Mouse (Mus musculus) midbrain, embryonic 15.5 days (tissue): Measurements from ENCODE around the gene Cdk14. TPM values are rescaled to one million over a fixed set of nuclear protein-coding genes. Genes with fewer than 3 reads are reported as not detected.
A peak's percentile ranks its signal among the peaks of the same experiment; 100 is the strongest.

ENCODE experiments used
- ATAC-seq: fragments of 200-750 bp; cut with Nextera tagmentation; replicated peaks from 2 replicates; pipeline ENCODE4 v1.8.0; 2017; ENCODE audit warnings: moderate TSS enrichment
- H3K27ac ChIP-seq: fragments of 300-500 bp; sonication (generic); 2 replicates; pipeline ENCODE4 v1.5.1; 2015; ENCODE audit warnings: mild to moderate bottlenecking, inconsistent platforms
- H3K27me3 ChIP-seq: fragments of 300-500 bp; sonication (generic); replicated peaks from 2 replicates; pipeline ENCODE4 v1.6.1; 2015; ENCODE audit warnings: inconsistent platforms
- H3K36me3 ChIP-seq: fragments of 300-500 bp; sonication (generic); replicated peaks from 2 replicates; pipeline ENCODE4 v1.6.1; 2015; ENCODE audit warnings: inconsistent platforms
- H3K4me1 ChIP-seq: fragments of 300-500 bp; sonication (generic); 2 replicates; pipeline ENCODE4 v1.6.1; 2015; ENCODE audit warnings: inconsistent platforms
- H3K4me2 ChIP-seq: fragments of 300-500 bp; sonication (generic); 2 replicates; pipeline ENCODE4 v1.6.1; 2015; ENCODE audit warnings: inconsistent platforms, mild to moderate bottlenecking, moderate library complexity
- H3K4me3 ChIP-seq: fragments of 300-500 bp; sonication (generic); 2 replicates; pipeline ENCODE4 v1.5.1; 2015; ENCODE audit warnings: mild to moderate bottlenecking, inconsistent platforms
- H3K9ac ChIP-seq: fragments of 300-500 bp; sonication (generic); 2 replicates; pipeline ENCODE4 v1.6.1; 2015; ENCODE audit warnings: mild to moderate bottlenecking, inconsistent platforms
- H3K9me3 ChIP-seq: fragments of 300-500 bp; sonication (generic); 2 replicates; pipeline ENCODE4 v1.6.1; 2016; ENCODE audit warnings: inconsistent platforms
- WGBS: fragments of 180-500 bp; shearing (Covaris S2); methylation state at CpG from one replicate; pipeline ENCODE4 v1.1.7; 2015; ENCODE audit warnings: mixed read lengths; 5-methylcytosine and 5-hydroxymethylcytosine counted together
- polyA plus RNA-seq: library from polyadenylated mRNA; unstranded; fragments of >200 nt; fragmentation: Nextera tagmentation; extraction: Ambion mirVana; gene quantifications from 2 replicates; pipeline ENCODE4 v1.2.1, GENCODE M21; 2015

Cdk14 gene
- polyA plus RNA-seq, 1 experiment from 2014 or later: 40.9 TPM

DNA sequence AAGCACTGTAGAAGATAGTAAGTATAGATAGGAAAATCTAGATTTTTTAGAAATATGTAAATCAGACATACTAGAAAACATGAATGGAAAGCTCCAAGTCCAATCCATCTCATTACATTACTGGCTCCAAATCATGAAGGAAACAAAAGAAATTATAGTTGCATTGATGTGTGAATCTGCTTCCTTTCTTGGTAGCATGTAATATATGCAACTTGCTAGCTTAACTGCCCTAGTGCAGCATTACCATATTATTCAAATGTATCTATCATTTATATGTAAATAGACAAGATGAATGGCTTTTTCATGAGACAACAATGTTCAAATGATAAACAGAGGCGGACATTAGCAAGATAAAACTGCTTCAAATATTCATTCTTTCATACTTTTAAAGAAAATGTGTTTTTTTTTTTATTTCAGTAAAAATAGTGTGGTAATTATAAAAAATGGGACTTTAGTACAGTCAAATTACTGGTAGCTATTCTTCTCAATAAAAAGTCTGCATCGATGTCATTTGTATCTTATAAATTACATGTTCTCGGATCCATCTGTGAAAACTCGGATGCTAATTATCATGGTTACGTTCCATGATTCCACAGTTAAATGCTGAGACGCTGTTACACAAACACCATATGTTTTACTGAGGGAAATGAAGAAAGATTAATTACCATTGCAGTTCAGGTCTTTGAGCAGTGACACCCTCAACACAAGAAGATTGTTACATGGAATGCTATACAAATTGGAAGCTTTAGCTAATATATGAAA lies 285.8 kb downstream of the Cdk14 start:
- no peak overlapping the region for H3K4me2 ChIP-seq
- no peak overlapping the region for H3K4me3 ChIP-seq
- H3K36me3 ChIP-seq: no peaks in the 10 kb centered on the region
- H3K9ac ChIP-seq: no peak overlapping the region
- H3K4me1 ChIP-seq: no peaks in the 10 kb centered on the region
- no peaks in the 10 kb centered on the region for H3K27me3 ChIP-seq
- no peak overlapping the region for H3K27ac ChIP-seq
- WGBS: 45% methylated on average over 6 of the region's 6 CpGs
- ATAC-seq: peak; percentile 48; the same call in 1 of the 2 replicates
- H3K9me3 ChIP-seq: no peaks in the 10 kb centered on the region

DNA sequence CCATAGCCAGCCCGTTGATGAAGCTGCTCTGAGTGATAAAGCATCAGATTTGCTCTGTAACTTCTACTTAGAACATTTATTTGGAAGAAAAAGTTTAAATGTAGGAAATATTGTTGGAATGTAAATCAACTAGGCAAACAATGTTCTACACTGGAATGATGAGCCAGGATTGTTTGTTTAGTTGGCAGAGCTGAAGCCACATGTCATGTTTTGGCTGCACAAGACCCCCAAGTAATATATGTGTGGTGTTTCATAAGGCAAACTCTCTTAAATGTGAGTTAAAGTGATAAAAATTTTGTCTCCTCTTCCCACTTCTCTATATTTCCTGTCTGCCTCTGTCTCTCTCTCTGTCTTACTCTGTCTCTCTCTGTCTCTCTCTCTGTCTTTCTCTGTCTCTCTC lies 291.3 kb downstream of the Cdk14 start:
- H3K27me3 ChIP-seq: no peaks in the 10 kb centered on the region
- no peaks in the 10 kb centered on the region for H3K36me3 ChIP-seq
- 49% methylated on average over 1 of the region's 1 CpGs for WGBS
- H3K9ac ChIP-seq: no peak overlapping the region
- no peak overlapping the region for H3K4me2 ChIP-seq
- no peaks in the 10 kb centered on the region for H3K4me1 ChIP-seq
- no peak overlapping the region for H3K4me3 ChIP-seq
- H3K27ac ChIP-seq: no peak overlapping the region
- no peak for ATAC-seq
- H3K9me3 ChIP-seq: no peaks in the 10 kb centered on the region

GRCm38 (mm10) chr5:5124645-5125044 lies 295.5 kb downstream of the Cdk14 start:
- Histone ChIP-seq H3K27me3 (no peaks in the 10 kb centered on the region), H3K4me2 (no peak overlapping the region), H3K36me3 (no peaks in the 10 kb centered on the region), H3K4me3 (no peak overlapping the region), H3K9ac (no peak overlapping the region), H3K4me1 (no peaks in the 10 kb centered on the region), H3K27ac (no peak overlapping the region), H3K9me3 (no peaks in the 10 kb centered on the region)
- ATAC-seq: no peak
- WGBS: 88% methylated on average over 4 of the region's 4 CpGs

- Histone ChIP-seq H3K27ac (no peak overlapping the region), H3K27me3 (no peaks in the 10 kb centered on the region), H3K4me3 (no peak overlapping the region), H3K4me1 (peaks cover 12% of the 10 kb centered on the region), H3K36me3 (no peaks in the 10 kb centered on the region), H3K9me3 (no peaks in the 10 kb centered on the region), H3K9ac (no peak overlapping the region), H3K4me2 (no peak overlapping the region)
- WGBS: 78% methylated on average over 5 of the region's 5 CpGs
- no peak for ATAC-seq
Measured at GRCm38 (mm10) chr5:5116775-5117522, 303.2 kb downstream of the Cdk14 start.

- no peaks in the 10 kb centered on the region for H3K9me3 ChIP-seq
- H3K4me1 ChIP-seq: peaks cover 20% of the 10 kb centered on the region
- no peak overlapping the region for H3K9ac ChIP-seq
- 86% methylated on average over 1 of the region's 1 CpGs for WGBS
- ATAC-seq: no peak
- no peaks in the 10 kb centered on the region for H3K27me3 ChIP-seq
- H3K4me2 ChIP-seq: no peak overlapping the region
- H3K27ac ChIP-seq: no peak overlapping the region
- no peak overlapping the region for H3K4me3 ChIP-seq
- H3K36me3 ChIP-seq: no peaks in the 10 kb centered on the region
Measured at GRCm38 (mm10) chr5:5115546-5115945, 304.6 kb downstream of the Cdk14 start.

DNA sequence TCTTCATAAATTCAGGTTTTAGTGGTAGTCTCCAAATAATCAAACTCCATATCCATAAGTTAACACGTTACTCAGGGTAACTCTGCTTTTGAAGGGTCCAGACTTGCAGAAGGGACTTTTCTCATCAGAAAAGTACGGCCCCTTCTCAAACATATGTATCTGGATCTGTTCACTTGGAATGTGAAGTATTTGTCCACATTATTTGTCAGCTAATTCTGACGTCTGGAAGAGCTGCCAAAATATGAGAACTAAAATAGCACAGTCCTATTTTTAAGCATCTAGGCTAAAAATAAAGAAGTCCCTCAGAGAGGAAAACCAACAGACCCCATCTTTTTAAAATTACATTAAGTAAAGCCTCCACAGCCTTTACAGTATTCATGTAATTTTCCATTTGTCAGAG lies 310.5 kb downstream of the Cdk14 start:
- Histone ChIP-seq H3K4me2 (no peak overlapping the region), H3K27me3 (no peaks in the 10 kb centered on the region), H3K4me1 (peaks cover 15% of the 10 kb centered on the region), H3K9ac (no peak overlapping the region), H3K36me3 (no peaks in the 10 kb centered on the region), H3K4me3 (no peak overlapping the region), H3K27ac (no peak overlapping the region), H3K9me3 (no peaks in the 10 kb centered on the region)
- WGBS: 80% methylated on average over 3 of the region's 3 CpGs
- no peak for ATAC-seq

- Histone ChIP-seq H3K4me3 (no peak overlapping the region), H3K9ac (no peak overlapping the region), H3K36me3 (no peaks in the 10 kb centered on the region), H3K27me3 (no peaks in the 10 kb centered on the region), H3K9me3 (no peaks in the 10 kb centered on the region), H3K4me2 (no peak overlapping the region), H3K27ac (no peak overlapping the region), H3K4me1 (peaks cover 15% of the 10 kb centered on the region)
- ATAC-seq: no peak
- 82% methylated on average over 3 of the region's 3 CpGs for WGBS
Measured at GRCm38 (mm10) chr5:5109017-5109416, 311.1 kb downstream of the Cdk14 start.

DNA sequence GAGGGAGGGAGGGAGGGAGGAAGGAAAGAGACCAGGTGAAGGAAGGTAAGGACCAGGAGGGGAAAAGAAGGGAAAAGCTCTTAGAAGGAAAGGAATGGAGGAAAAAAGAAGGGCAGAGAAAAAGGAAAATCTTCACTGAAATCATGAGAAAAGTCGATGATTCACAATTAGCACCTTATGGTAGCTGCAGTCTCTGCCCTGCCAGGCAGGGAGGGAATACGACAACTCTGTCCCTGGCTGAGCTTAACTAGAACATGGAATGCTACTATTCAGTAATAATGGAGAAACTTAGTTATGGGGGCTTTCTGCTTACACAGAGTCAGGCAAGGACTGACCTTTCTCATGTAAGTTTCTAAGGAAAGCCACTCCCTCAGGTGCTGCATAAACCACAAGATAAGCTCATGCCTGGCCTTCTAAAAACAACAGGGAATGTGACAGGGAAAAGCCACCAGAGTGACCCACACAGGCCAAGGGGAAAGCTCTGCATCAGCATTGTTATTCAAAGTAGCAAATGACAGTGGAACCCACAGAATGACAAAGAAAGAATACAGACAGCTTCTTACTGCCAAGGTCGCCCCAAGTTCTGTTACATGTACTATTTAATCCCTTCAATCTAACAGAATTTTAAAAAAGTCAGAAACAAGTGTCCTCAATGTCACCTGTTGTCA lies 323.7 kb downstream of the Cdk14 start:
- WGBS: 51% methylated on average over 3 of the region's 3 CpGs
- Histone ChIP-seq H3K27ac (no peak overlapping the region), H3K4me1 (no peaks in the 10 kb centered on the region), H3K27me3 (no peaks in the 10 kb centered on the region), H3K9me3 (no peaks in the 10 kb centered on the region), H3K9ac (no peak overlapping the region), H3K4me2 (no peak overlapping the region), H3K4me3 (no peak overlapping the region), H3K36me3 (no peaks in the 10 kb centered on the region)
- no peak for ATAC-seq

DNA sequence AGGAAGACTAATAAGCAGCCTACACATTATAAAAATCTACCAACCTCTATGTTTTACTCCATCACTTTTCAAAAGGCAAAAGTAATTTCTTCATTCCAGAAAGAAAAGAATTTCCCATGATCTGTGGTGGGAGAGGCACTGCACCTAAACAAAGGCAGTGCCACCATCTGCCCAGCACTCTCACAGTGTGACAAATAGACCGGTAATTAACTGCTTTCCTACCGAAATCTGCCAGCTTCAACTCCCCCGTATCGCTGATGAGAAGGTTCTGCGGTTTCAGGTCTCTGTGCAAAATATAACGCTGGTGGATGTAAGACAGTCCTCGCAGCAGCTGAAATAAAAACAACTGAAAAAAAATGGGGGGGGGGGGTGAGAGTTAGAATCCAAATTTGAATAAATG lies 327.4 kb downstream of the Cdk14 start:
- Histone ChIP-seq H3K9me3 (no peaks in the 10 kb centered on the region), H3K4me3 (no peak overlapping the region), H3K9ac (no peak overlapping the region), H3K27ac (0 out of 2 replicates have a peak overlapping the region, but pooled peaks have one; percentile 34), H3K4me1 (no peaks in the 10 kb centered on the region), H3K4me2 (no peak overlapping the region), H3K27me3 (no peaks in the 10 kb centered on the region), H3K36me3 (no peaks in the 10 kb centered on the region)
- no peak for ATAC-seq
- WGBS: 64% methylated on average over 7 of the region's 7 CpGs

DNA sequence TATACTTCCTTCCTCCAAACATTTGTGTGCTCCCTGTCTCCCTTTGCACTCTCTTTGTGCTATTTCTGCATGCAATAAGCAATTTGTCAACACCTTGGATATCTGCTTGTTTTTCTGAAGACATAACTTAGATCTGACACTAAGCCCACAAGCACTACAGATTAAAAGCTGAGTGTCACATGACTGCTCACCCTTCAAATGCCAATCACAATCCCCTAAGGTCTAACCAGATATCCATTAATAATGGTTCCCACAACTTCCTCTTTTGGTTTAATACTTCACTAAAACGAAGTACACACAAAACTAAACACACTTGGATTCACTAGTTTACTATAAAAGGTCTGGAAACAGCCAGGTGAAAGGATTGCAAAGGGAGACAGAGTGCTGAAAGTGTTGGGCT lies 348.6 kb downstream of the Cdk14 start:
- no peak for ATAC-seq
- H3K4me1 ChIP-seq: no peaks in the 10 kb centered on the region
- no peaks in the 10 kb centered on the region for H3K36me3 ChIP-seq
- H3K9ac ChIP-seq: no peak overlapping the region
- H3K4me3 ChIP-seq: no peak overlapping the region
- WGBS: 85% methylated on average over 1 of the region's 1 CpGs
- no peaks in the 10 kb centered on the region for H3K27me3 ChIP-seq
- no peaks in the 10 kb centered on the region for H3K9me3 ChIP-seq
- H3K27ac ChIP-seq: no peak overlapping the region
- no peak overlapping the region for H3K4me2 ChIP-seq

DNA sequence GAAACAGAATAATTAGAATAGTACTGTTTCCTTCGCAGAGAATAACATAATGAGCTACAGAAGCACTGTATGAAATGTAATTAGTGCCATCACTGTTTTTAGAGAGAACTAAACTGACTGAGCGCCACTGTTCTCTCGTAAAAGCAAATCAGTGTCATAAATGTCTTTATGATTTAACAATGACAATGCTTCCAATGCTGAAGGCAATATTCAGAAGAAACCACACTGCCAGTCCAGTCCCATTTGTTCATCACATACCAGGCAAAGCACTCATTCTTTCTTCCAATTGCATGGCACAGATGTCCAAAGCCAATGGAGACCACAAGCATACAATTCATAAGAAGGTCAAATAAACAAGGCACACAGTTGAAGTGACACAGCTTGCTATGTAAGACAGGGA lies 355.4 kb downstream of the Cdk14 start:
- no peaks in the 10 kb centered on the region for H3K27me3 ChIP-seq
- 81% methylated on average over 3 of the region's 3 CpGs for WGBS
- no peak overlapping the region for H3K9ac ChIP-seq
- H3K4me1 ChIP-seq: no peaks in the 10 kb centered on the region
- no peak overlapping the region for H3K4me2 ChIP-seq
- no peaks in the 10 kb centered on the region for H3K9me3 ChIP-seq
- no peak overlapping the region for H3K27ac ChIP-seq
- no peak for ATAC-seq
- H3K36me3 ChIP-seq: no peaks in the 10 kb centered on the region
- no peak overlapping the region for H3K4me3 ChIP-seq

DNA sequence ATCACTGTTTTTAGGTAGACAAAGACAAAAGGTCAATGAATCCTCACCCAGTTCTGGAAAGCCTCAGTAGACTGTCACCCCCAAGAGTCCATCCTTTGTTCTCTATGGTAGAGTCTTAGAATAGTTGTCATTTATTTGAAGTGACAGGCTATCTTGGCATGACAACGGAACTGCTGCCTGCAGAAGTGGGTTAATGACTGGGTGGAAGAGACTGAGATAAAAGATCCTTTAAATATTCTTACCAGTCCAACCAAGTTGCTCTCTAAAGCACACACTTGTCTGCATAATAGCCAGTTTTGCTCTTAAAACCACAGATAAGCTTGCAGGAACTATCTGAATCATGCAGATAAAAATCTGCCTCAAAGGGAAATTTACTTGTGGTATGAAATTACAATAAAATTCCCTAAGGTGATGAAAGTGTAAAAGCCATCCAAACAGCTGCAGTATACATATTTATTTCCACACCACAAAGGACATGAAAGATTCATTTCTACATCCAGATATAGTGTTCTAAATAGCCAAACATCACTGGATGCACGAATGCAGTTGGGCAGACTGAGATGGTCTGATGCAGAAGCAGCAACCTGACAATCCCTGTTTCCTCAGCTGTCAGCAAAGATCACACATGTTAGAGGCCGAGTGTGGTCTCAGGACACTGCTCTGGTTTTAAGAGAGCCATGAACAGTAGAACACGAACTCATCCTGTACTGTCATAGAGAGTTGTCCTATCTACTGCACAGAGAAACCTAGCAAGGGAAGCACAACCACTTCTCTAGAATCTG lies 363.8 kb downstream of the Cdk14 start:
- ATAC-seq: peak; percentile 59; the same call in 1 of the 2 replicates
- H3K27ac ChIP-seq: peak overlapping the region; percentile 13; the same call in 1 of the 2 replicates

More for the DNA sequence above, 363.8 kb downstream of the Cdk14 start:
- peaks cover 11% of the 10 kb centered on the region; the same call in 1 of the 2 replicates for H3K4me1 ChIP-seq
- no peaks in the 10 kb centered on the region for H3K27me3 ChIP-seq
- H3K4me3 ChIP-seq: no peak overlapping the region
- no peaks in the 10 kb centered on the region for H3K36me3 ChIP-seq
- H3K9me3 ChIP-seq: no peaks in the 10 kb centered on the region
- H3K4me2 ChIP-seq: no peak overlapping the region
- WGBS: 34% methylated on average over 4 of the region's 4 CpGs
- no peak overlapping the region for H3K9ac ChIP-seq
